Mouse (Mus musculus) erythroblast, embryonic 14.5 days (primary cell): ENCODE measurements around the gene Krt42.
"Not testable (repeated sequence)": the region's sequence is repeated elsewhere in the genome, so short reads cannot be mapped to it uniquely, and the experiment has no call there.

Source experiments
- GATA1 ChIP-seq: IDR thresholded peaks from 2 replicates; pipeline ENCODE4 v1.6.1; 2012; ENCODE audit warnings: low read length, inconsistent platforms, mixed read lengths
- TAL1 ChIP-seq: IDR thresholded peaks from 3 replicates; pipeline ENCODE4 v1.6.1; 2012; ENCODE audit warnings: low read length, inconsistent platforms, mixed read lengths

DNA sequence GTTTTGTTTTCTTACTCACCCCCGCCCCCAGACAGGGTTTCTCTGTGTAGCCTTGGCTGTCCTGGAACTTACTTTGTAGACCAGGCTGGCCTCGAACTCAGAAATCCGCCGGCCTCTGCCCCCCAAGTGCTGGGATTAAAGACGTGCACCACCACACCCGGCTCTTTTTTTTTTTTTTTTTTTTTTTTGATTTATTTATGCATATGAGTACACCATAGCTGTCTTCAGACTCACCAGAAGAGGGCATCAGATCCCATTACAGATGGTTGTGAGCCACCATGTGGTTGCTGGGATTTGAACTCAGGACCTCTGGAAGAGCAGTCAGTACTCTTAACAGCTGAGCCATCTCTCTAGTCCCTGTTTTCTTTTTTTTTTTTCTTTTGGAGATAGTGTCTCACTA is 39.0 kb upstream of the Krt42 start:
- not testable (repeated sequence) for TF ChIP-seq TAL1, GATA1
